Mouse (Mus musculus): ENCODE measurements around the gene Slc25a4. TPM values are rescaled to one million over a fixed set of nuclear protein-coding genes. Genes with fewer than 3 reads are reported as not detected.

The Slc25a4 gene
- polyA plus RNA-seq, 1 experiment from 2014 or later = 710 TPM

GRCm38 (mm10) chr8:46180136-46180535 lies 30.9 kb downstream of the Slc25a4 start:
- WGBS = 98% methylated on average over 7 of the region's 7 CpGs
- Histone ChIP-seq H3K36me3 (ENCODE audit: control insufficient read depth, insufficient read depth) (no peaks in the 10 kb centered on the region), H3K4me3 (replicated peaks; ENCODE audit: low read length) (no peak overlapping the region), H3K4me2 (ENCODE audit: low read length) (no peak overlapping the region), H3K4me1 (replicated peaks; ENCODE audit: control insufficient read depth, insufficient read depth, low read length) (no peaks in the 10 kb centered on the region), H3K9ac (replicated peaks; ENCODE audit: low read depth, low read length) (no peak overlapping the region), H3K27me3 (replicated peaks; ENCODE audit: control insufficient read depth, insufficient read depth, low read length) (no peaks in the 10 kb centered on the region), H3K9me3 (ENCODE audit: control insufficient read depth, low read length) (no peaks in the 10 kb centered on the region), H3K27ac (ENCODE audit: low read length) (no peak overlapping the region)
- ATAC-seq = no peak

- H3K4me3 ChIP-seq (replicated peaks; ENCODE audit: low read length) = no peak overlapping the region
- H3K9me3 ChIP-seq (ENCODE audit: control insufficient read depth, low read length) = no peaks in the 10 kb centered on the region
- WGBS = 84% methylated on average over 2 of the region's 2 CpGs
Observed at GRCm38 (mm10) chr8:46173651-46174050, 37.4 kb downstream of the Slc25a4 start.

GRCm38 (mm10) chr8:46163870-46164190 lies 47.3 kb downstream of the Slc25a4 start:
- WGBS = under 1% methylated on average over 25 of the region's 25 CpGs

More at GRCm38 (mm10) chr8:46173651-46174050, 37.4 kb downstream of the Slc25a4 start:
- Histone ChIP-seq H3K36me3 (ENCODE audit: control insufficient read depth, insufficient read depth) (peaks cover 9% of the 10 kb centered on the region), H3K4me1 (replicated peaks; ENCODE audit: control insufficient read depth, insufficient read depth, low read length) (no peaks in the 10 kb centered on the region), H3K9ac (replicated peaks; ENCODE audit: low read depth, low read length) (no peak overlapping the region), H3K27me3 (replicated peaks; ENCODE audit: control insufficient read depth, insufficient read depth, low read length) (no peaks in the 10 kb centered on the region), H3K27ac (ENCODE audit: low read length) (no peak overlapping the region), H3K4me2 (ENCODE audit: low read length) (no peak overlapping the region)
- ATAC-seq = no peak

GRCm38 (mm10) chr8:46162953-46163869 lies 47.9 kb downstream of the Slc25a4 start:
- H3K4me1 ChIP-seq (replicated peaks; ENCODE audit: control insufficient read depth, insufficient read depth, low read length) = peaks cover 13% of the 10 kb centered on the region
- peak overlapping the region; percentile 79 for H3K4me3 ChIP-seq (replicated peaks; ENCODE audit: low read length)
- H3K9me3 ChIP-seq (ENCODE audit: control insufficient read depth, low read length) = no peaks in the 10 kb centered on the region
- peak overlapping the region; percentile 88 for H3K4me2 ChIP-seq (ENCODE audit: low read length)
- H3K9ac ChIP-seq (replicated peaks; ENCODE audit: low read depth, low read length) = peak overlapping the region; percentile 92
- no peaks in the 10 kb centered on the region for H3K27me3 ChIP-seq (replicated peaks; ENCODE audit: control insufficient read depth, insufficient read depth, low read length)
- WGBS = 2% methylated on average over 68 of the region's 77 CpGs
- peak; percentile 99 for ATAC-seq
- peak overlapping the region; percentile 84 for H3K27ac ChIP-seq (ENCODE audit: low read length)
- no peaks in the 10 kb centered on the region for H3K36me3 ChIP-seq (ENCODE audit: control insufficient read depth, insufficient read depth)

More at GRCm38 (mm10) chr8:46163870-46164190, 47.3 kb downstream of the Slc25a4 start:
- peak overlapping the region; percentile 92 for H3K9ac ChIP-seq (replicated peaks; ENCODE audit: low read depth, low read length)
- no peaks in the 10 kb centered on the region for H3K9me3 ChIP-seq (ENCODE audit: control insufficient read depth, low read length)
- no peak; the same call in none of the 2 replicates for ATAC-seq
- no peaks in the 10 kb centered on the region for H3K36me3 ChIP-seq (ENCODE audit: control insufficient read depth, insufficient read depth)
- H3K4me2 ChIP-seq (ENCODE audit: low read length) = peak overlapping the region; percentile 88
- peak overlapping the region; percentile 79 for H3K4me3 ChIP-seq (replicated peaks; ENCODE audit: low read length)
- H3K4me1 ChIP-seq (replicated peaks; ENCODE audit: control insufficient read depth, insufficient read depth, low read length) = peaks cover 13% of the 10 kb centered on the region
- H3K27ac ChIP-seq (ENCODE audit: low read length) = peak overlapping the region; percentile 72
- no peaks in the 10 kb centered on the region for H3K27me3 ChIP-seq (replicated peaks; ENCODE audit: control insufficient read depth, insufficient read depth, low read length)

Small RNA genes lying within 50 kb of the gene (microRNA-seq; reads per million reads assigned to microRNA genes)
- gene Gm23812 = not detected

Other genes with a start within 250 kb of the Slc25a4 start
- 5.0 and 5.2 TPM in 2 replicates for gene 1700029J07Rik, start 236.0 kb downstream of the Slc25a4 start, polyA plus RNA-seq (2015; fragmentation: Nextera tagmentation; extraction: Ambion mirVana)
- gene Ufsp2, start 235.8 kb downstream of the Slc25a4 start, polyA plus RNA-seq (2015; fragmentation: Nextera tagmentation; extraction: Ambion mirVana) = 57.8 and 59.8 TPM in 2 replicates
- gene Lrp2bp, start 212.0 kb downstream of the Slc25a4 start, polyA plus RNA-seq (2015; fragmentation: Nextera tagmentation; extraction: Ambion mirVana) = 0.24 and 0.72 TPM in 2 replicates
- 24.0 and 26.1 TPM in 2 replicates for gene Ankrd37, start 205.6 kb downstream of the Slc25a4 start, polyA plus RNA-seq (2015; fragmentation: Nextera tagmentation; extraction: Ambion mirVana)
- gene Cfap97, start 59.5 kb downstream of the Slc25a4 start, polyA plus RNA-seq (2015; fragmentation: Nextera tagmentation; extraction: Ambion mirVana) = 22.9 and 26.5 TPM in 2 replicates
- 4.9 and 6.1 TPM in 2 replicates for gene Snx25, start 59.1 kb downstream of the Slc25a4 start, polyA plus RNA-seq (2015; fragmentation: Nextera tagmentation; extraction: Ambion mirVana)
- 3.4 and 7.3 TPM in 2 replicates for gene Helt, start 83.4 kb upstream of the Slc25a4 start, polyA plus RNA-seq (2015; fragmentation: Nextera tagmentation; extraction: Ambion mirVana)

Data from forebrain, embryonic 16.5 days (tissue).